Mouse (Mus musculus) neural tube, embryonic 14.5 days (tissue): Measurements from ENCODE around the gene Sbno2. TPM values are rescaled to one million over a fixed set of nuclear protein-coding genes. Genes with fewer than 3 reads are reported as not detected.

Experiments used
- ATAC-seq: fragments of 200-750 bp; cut with Nextera tagmentation; 2 replicates; pipeline ENCODE4 v1.8.0; 2017; ENCODE audit warnings: low read depth, mild to moderate bottlenecking, moderate TSS enrichment, moderate library complexity
- H3K27ac ChIP-seq: fragments of 300-500 bp; sonication (generic); 2 replicates; pipeline ENCODE4 v1.5.1; 2014; ENCODE audit warnings: low read depth, mild to moderate bottlenecking, control low read depth, low read length, moderate library complexity, mixed read lengths
- H3K27me3 ChIP-seq: fragments of 300-500 bp; sonication (generic); 2 replicates; pipeline ENCODE4 v1.6.1; 2014; ENCODE audit warnings: low read length; ENCODE audit not compliant: control insufficient read depth, insufficient read depth
- H3K36me3 ChIP-seq: fragments of 300-500 bp; sonication (generic); 2 replicates; pipeline ENCODE4 v1.6.1; 2014; ENCODE audit warnings: low read length, mixed read lengths; ENCODE audit not compliant: control insufficient read depth, insufficient read depth
- H3K4me1 ChIP-seq: fragments of 300-500 bp; sonication (generic); 2 replicates; pipeline ENCODE4 v1.6.1; 2014; ENCODE audit warnings: low read length; ENCODE audit not compliant: control insufficient read depth, insufficient read depth
- H3K4me2 ChIP-seq: fragments of 300-500 bp; sonication (generic); 2 replicates; pipeline ENCODE4 v1.6.1; 2014; ENCODE audit warnings: mild to moderate bottlenecking, low read depth, low read length, control low read depth
- H3K4me3 ChIP-seq: fragments of 300-500 bp; sonication (generic); 2 replicates; pipeline ENCODE4 v1.5.1; 2014; ENCODE audit warnings: low read depth, low read length, control low read depth, mixed read lengths
- H3K9ac ChIP-seq: fragments of 300-500 bp; sonication (generic); replicated peaks from 2 replicates; pipeline ENCODE4 v1.6.1; 2014; ENCODE audit warnings: low read depth, mild to moderate bottlenecking, control low read depth, low read length, mixed read lengths
- H3K9me3 ChIP-seq: fragments of 300-500 bp; sonication (generic); 2 replicates; pipeline ENCODE4 v1.6.1; 2016; ENCODE audit warnings: low read length; ENCODE audit not compliant: control insufficient read depth
- WGBS: fragments of 180-500 bp; shearing (Covaris S2); extraction: QIAGEN DNeasy Blood & Tissue Kit; methylation state at CpG from one replicate; pipeline ENCODE4 v1.1.7; 2014; 5-methylcytosine and 5-hydroxymethylcytosine counted together
- polyA plus RNA-seq: library from polyadenylated mRNA; unstranded; fragments of >200 nt; fragmentation: Nextera tagmentation; extraction: Ambion mirVana; gene quantifications from 2 replicates; pipeline ENCODE4 v1.2.1, GENCODE M21; 2014

The Sbno2 gene
- polyA plus RNA-seq, 1 experiment from 2014 or later = 12.9 TPM

GRCm38 (mm10) chr10:80035148-80035547 is 70.2 kb downstream of the Sbno2 start:
- H3K4me1 ChIP-seq = peaks cover 15% of the 10 kb centered on the region
- ATAC-seq = no peak
- H3K9me3 ChIP-seq = no peaks in the 10 kb centered on the region
- no peaks in the 10 kb centered on the region for H3K27me3 ChIP-seq
- H3K36me3 ChIP-seq = peaks cover 32% of the 10 kb centered on the region
- WGBS = 74% methylated on average over 8 of the region's 8 CpGs
- no peak overlapping the region for H3K4me2 ChIP-seq
- H3K9ac ChIP-seq = no peak overlapping the region
- H3K4me3 ChIP-seq = no peak overlapping the region
- no peak overlapping the region for H3K27ac ChIP-seq

GRCm38 (mm10) chr10:80033511-80034391 is 71.6 kb downstream of the Sbno2 start:
- H3K9me3 ChIP-seq = no peaks in the 10 kb centered on the region
- no peak overlapping the region for H3K4me2 ChIP-seq
- peaks cover 32% of the 10 kb centered on the region for H3K36me3 ChIP-seq
- H3K9ac ChIP-seq = no peak overlapping the region
- H3K27me3 ChIP-seq = no peaks in the 10 kb centered on the region
- H3K27ac ChIP-seq = no peak overlapping the region
- H3K4me1 ChIP-seq = peaks cover 10% of the 10 kb centered on the region
- no peak overlapping the region for H3K4me3 ChIP-seq
- ATAC-seq = no peak
- WGBS = 36% methylated on average over 9 of the region's 9 CpGs

GRCm38 (mm10) chr10:80032799-80033480 is 72.4 kb downstream of the Sbno2 start:
- Histone ChIP-seq H3K27ac (no peak overlapping the region), H3K4me1 (peaks cover 2% of the 10 kb centered on the region; the same call in 1 of the 2 replicates), H3K4me3 (no peak overlapping the region), H3K27me3 (no peaks in the 10 kb centered on the region), H3K9ac (no peak overlapping the region), H3K9me3 (no peaks in the 10 kb centered on the region), H3K4me2 (no peak overlapping the region), H3K36me3 (peaks cover 31% of the 10 kb centered on the region)
- WGBS = 70% methylated on average over 5 of the region's 5 CpGs
- no peak for ATAC-seq

DNA sequence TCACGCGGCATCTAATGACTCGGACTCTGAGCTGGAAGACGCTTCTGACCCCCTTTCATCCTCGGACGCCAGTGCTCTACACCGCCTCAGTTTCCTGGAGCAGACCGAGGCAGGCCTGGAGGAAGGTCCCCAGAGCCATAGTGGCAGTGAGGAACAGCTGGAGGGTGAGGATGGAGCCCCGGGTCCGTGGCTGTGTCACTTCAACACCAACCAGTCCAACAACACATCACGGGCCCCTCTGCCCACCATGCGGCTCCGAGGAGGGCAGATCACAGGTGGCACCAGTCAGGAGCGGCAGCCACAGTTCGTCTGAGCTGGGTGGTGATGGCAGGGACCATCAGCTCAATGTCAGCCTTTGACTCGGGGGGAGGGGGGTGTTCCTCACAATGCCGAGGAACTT is 74.6 kb downstream of the Sbno2 start:
- Histone ChIP-seq H3K9ac (no peak overlapping the region), H3K4me1 (no peaks in the 10 kb centered on the region), H3K9me3 (no peaks in the 10 kb centered on the region), H3K4me2 (no peak overlapping the region), H3K36me3 (peaks cover 9% of the 10 kb centered on the region; the same call in 1 of the 2 replicates), H3K27me3 (no peaks in the 10 kb centered on the region), H3K27ac (no peak overlapping the region), H3K4me3 (no peak overlapping the region)
- ATAC-seq = no peak
- 85% methylated on average over 17 of the region's 17 CpGs for WGBS

GRCm38 (mm10) chr10:80030191-80030590 is 75.2 kb downstream of the Sbno2 start:
- Histone ChIP-seq H3K36me3 (peaks cover 4% of the 10 kb centered on the region; the same call in 1 of the 2 replicates), H3K27me3 (no peaks in the 10 kb centered on the region), H3K4me2 (no peak overlapping the region), H3K9ac (0 out of 2 replicates have a peak overlapping the region, but pooled peaks have one; percentile 11), H3K9me3 (no peaks in the 10 kb centered on the region), H3K4me1 (no peaks in the 10 kb centered on the region), H3K27ac (no peak overlapping the region), H3K4me3 (no peak overlapping the region)
- 81% methylated on average over 9 of the region's 9 CpGs for WGBS
- ATAC-seq = no peak

DNA sequence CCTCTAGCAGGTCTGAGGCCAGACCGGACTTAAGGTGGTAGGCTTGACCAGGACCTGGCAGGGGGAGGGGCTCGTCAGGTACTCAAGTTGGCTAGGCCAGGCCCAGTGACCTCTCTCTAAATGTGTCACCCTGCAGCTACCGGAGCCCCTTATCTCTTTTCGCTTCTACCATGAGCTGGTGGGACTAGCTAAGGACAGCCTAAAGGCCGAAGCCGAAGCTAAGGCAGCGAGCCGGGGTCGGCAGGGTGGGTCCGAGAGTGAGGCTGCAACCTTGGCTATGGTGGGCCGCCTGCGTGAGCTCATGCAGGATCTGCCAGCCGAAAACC is 76.9 kb downstream of the Sbno2 start:
- Histone ChIP-seq H3K9ac (no peak overlapping the region), H3K36me3 (no peaks in the 10 kb centered on the region), H3K4me3 (no peak overlapping the region), H3K27ac (no peak overlapping the region), H3K4me1 (no peaks in the 10 kb centered on the region), H3K9me3 (no peaks in the 10 kb centered on the region), H3K27me3 (no peaks in the 10 kb centered on the region), H3K4me2 (no peak overlapping the region)
- ATAC-seq = no peak
- WGBS = 93% methylated on average over 13 of the region's 13 CpGs

- Histone ChIP-seq H3K36me3 (no peaks in the 10 kb centered on the region), H3K27ac (no peak overlapping the region), H3K27me3 (no peaks in the 10 kb centered on the region), H3K9me3 (no peaks in the 10 kb centered on the region), H3K4me3 (no peak overlapping the region), H3K4me2 (no peak overlapping the region), H3K4me1 (no peaks in the 10 kb centered on the region), H3K9ac (no peak overlapping the region)
- 71% methylated on average over 20 of the region's 20 CpGs for WGBS
- no peak for ATAC-seq
These were observed 77.5 kb downstream of the Sbno2 start for GRCm38 (mm10) chr10:80027681-80028520.

DNA sequence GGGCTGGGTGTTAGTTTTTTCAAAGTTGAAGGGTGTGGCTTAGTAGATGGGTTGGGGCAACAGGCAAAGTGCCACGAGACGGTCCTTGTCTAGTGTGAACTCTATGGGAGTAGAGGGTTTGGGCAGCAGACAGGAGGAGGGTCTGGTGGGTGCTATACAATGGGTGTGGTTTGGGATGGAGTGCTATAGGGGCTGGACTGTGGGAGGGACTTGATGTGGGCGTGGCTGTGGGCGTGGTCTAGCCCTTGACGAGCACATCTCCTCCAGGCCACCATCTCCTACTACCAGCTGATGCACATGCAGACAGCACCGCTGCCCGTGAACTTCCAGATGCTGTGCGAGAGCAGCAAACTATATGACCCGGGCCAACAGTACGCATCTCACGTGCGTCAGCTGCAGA is 79.5 kb downstream of the Sbno2 start:
- H3K27me3 ChIP-seq = no peaks in the 10 kb centered on the region
- H3K4me3 ChIP-seq = no peak overlapping the region
- H3K9ac ChIP-seq = no peak overlapping the region
- 56% methylated on average over 12 of the region's 12 CpGs for WGBS
- no peaks in the 10 kb centered on the region for H3K36me3 ChIP-seq
- no peaks in the 10 kb centered on the region for H3K4me1 ChIP-seq
- no peak overlapping the region for H3K27ac ChIP-seq
- no peak overlapping the region for H3K4me2 ChIP-seq
- no peaks in the 10 kb centered on the region for H3K9me3 ChIP-seq
- ATAC-seq = no peak
